Mouse (Mus musculus) megakaryocyte, embryonic 14.5 days (primary cell): Measurements from ENCODE around the gene Ptprr.

Experiments used
- FLI1 ChIP-seq: IDR thresholded peaks from 2 replicates; pipeline ENCODE4 v1.6.1; 2012; ENCODE audit warnings: low read length, inconsistent platforms, mixed read lengths
- GATA1 ChIP-seq: IDR thresholded peaks from 3 replicates; pipeline ENCODE4 v1.6.1; 2012; ENCODE audit warnings: mixed read lengths, low read length, inconsistent platforms, borderline replicate concordance

GRCm38 (mm10) chr10:116143684-116144083 is 125.7 kb downstream of the Ptprr start:
- TF ChIP-seq GATA1 = no peak
- no peak for TF ChIP-seq FLI1
